Mouse (Mus musculus) heart, postnatal 25 days (tissue): Measurements from ENCODE around the gene Lect2. TPM values are rescaled to one million over a fixed set of nuclear protein-coding genes. Genes with fewer than 3 reads are reported as not detected.

ENCODE experiments used
- DNase-seq: peaks from one replicate; pipeline ENCODE4 v3.0.0; 2022; ENCODE audit warnings: low spot score
- intact Hi-C: fragments of 180-260 bp; cut with DNase I; formaldehyde crosslinking; loops from one replicate; pipeline ENCODE4 v1.15.1; 2025
- total RNA-seq, 2 experiments: library from RNA; stranded (reverse); gene quantifications; 2 replicates each; pipeline ENCODE4 v1.2.3; 2021

Gene Lect2
- total RNA-seq: not detected

DNA sequence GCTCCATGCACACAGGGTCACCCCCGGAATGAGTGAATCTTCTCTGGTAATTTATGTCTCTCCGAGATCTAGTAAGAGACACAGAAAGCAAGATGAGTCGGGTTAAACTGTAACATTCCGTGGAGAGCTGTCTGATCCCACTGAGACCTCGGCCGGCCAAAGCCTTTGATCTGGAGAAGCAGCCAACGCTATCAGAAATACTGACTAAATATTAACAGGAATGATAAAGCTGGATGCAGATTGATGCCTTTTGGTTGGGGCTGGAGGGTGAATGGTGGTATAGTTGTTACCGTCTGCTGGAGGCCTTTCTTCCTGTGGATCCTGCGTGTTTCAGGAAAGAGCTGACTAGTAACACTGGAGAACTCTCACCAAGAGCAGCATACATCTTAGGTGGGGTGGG, at the start of gene Lect2:
TSS of gene Lect2 (minus strand) at position 102 of the 400 bp plus-strand sequence.
- intact Hi-C loops: no loop called here
- DNase-seq: no peak

DNA sequence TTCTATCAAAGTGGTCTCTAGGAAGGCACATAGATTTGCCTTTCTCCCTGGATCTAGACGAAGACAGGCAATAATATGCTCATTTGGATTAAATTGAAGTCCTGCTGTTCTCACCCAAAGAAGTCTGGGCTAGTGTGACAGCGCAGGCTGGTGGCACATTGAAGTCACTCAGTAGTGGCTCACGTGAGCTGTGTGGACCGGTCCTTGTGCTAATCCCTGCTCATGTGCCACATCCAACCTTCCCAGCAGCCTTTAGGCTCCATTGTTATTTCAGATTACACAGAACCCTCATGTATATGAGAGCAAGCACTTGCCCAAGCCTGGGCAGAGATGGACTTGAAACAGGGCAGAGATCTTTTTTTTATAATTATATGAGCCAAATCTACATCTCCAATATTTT, 49.0 kb upstream of the Lect2 start:
- DNase-seq: no peak
- intact Hi-C loops: no loop called here

DNA sequence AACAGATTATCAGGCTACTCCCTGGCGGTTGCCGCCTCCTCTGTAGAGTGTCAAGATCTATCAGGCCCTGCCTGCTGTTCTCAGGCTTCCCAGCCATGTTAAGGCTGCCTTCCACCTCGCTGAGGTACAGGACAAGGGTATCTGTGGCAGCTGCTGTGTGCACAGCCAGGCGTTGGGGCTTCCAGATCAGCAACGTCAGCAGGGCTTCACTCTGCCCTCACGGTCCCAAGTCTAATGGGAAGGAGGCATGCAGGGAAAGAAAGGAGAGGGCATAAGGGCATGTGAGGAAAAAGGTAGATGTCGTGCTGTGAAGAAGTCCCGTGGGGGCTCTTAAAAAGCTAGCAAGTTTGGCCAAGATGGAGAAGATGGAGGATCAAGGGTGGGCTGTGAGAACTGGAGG, 46.9 kb upstream of the Lect2 start:
- intact Hi-C loops: no loop called here
- DNase-seq: no peak

DNA sequence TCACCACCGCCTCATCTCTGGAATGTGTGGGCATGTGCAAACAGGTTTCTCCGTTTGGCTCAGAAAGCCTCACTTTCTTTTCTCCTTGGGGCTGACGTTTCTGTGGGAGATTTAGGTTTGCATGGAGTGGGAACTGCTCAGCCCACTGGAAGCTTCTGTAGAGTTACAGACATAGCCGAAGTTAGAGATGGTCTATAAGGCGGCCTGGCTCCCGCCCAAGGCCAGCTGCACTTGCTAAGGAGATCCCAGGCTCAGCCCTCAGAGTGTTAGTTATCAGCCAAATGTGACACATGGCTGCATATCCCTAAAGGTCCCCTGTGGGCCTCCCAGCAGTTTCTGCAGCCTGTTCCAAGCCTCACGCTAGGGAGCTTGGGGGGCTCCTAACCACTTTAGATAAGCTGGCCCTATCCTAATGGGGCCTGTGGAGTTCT, 45.7 kb upstream of the Lect2 start:
- no peak for DNase-seq
- intact Hi-C loops: no loop called here

DNA sequence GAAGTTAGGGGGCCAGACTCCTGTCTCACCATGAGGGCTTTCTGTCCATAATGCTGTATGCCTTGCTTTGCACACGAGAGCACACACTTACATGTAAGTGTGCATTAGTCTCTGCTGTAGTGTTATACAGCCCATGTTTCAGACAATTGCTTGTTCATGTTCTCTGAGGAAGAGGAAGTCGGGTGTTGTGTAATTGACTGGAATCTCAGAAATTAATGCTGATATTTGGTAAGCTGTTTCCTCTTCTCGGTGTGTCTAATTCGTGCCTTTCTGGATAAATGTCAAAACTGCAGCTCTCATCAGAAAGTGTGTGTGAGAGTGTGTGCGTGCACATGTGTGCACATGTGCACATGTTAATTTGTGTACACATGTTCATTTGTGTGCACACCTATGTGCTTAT, 44.9 kb upstream of the Lect2 start:
- intact Hi-C loops: no loop called here
- no peak for DNase-seq

DNA sequence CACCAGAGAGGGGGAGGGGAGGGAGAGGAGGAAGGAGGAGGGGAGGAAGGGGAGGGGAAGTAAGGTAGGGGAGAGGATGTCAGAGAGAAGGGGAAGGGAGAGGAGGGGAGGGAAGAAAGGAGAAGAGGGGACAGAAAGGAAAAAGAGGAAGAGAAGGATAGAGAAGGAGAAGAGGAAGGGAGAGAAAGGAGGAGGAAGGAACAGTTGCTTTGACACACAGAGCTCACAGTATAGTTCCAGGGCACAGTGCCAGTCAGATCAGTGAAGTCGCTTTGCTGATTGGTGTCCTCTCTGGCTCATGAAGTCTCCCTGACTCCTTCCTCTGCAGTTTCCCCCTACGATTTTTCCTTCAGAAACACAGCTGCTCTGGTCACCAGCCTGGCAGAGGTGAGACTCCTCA, 43.6 kb upstream of the Lect2 start:
- DNase-seq: no peak
- intact Hi-C loops: no loop called here

DNA sequence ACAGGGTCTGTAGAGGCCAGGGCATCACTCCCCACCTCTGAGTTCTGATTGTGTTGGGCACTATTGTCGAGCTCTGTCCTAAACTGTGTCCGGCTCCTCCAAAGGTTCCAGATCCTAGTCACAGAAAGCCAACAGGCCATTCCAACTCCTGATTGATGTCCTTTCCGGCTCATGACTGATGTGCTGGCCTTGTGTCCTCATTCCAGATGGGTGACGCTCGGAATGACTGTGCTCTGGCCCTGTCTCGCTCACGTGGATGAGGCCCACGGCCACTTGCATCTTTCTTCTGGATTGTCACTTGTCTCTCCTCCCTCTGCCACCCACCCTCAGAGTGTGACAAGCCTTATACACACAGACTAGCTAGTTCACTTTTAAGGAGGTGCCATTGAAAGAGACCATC, 42.9 kb upstream of the Lect2 start:
- intact Hi-C loops: no loop called here
- DNase-seq: no peak

DNA sequence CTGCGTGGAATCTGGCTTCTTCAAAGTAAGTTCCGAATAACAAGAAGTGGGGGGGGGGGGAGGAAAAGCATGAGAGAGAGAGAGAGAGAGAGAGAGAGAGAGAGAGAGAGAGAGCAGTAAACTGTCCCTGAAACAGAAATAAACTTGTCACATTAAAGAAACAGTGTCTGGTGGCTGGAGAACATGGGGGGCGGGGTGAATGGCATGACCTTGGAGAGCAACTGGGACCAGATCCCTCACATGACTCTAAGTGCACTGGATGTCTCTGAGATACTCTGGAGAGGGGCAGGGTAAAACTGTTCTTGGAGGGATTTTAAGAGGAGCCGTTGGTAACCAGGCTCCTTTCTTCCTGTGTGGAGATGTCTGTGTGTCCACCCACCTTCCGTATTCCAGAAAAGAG, 41.9 kb upstream of the Lect2 start:
- no peak for DNase-seq
- intact Hi-C loops: no loop called here

DNA sequence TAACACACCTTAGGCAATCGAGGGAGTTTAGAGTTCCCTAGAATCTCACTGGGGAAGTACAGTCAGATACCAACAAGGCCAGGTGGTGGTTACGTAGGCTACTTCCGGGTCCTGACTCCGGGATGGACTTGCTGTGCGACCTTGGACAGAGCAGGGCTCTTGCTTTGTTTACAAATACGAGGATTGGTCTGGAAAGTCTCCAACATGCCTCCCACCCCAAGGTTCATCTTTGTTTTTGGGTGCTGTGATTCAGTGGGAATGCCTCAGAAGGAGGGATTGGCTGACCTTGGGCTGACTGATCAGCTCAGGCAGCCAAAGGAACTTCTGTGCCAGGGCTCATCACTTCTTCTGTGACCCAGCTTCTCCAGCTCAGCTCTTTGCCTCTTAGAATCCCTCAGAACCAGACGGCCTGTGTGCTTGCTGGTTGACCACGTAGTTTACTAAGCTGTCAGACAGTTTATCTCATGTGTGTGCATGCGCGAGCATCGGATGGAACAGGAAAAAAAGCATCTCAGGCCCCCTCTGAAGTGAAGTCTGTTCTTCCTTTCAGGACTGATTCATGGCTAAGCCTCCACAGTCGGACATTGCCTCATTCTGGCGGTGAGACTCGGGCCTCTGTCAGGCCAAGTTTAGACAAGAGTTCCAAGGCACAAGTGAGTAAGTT, 40.3 kb upstream of the Lect2 start:
- intact Hi-C loops: no loop called here
- DNase-seq: peak; percentile 68

DNA sequence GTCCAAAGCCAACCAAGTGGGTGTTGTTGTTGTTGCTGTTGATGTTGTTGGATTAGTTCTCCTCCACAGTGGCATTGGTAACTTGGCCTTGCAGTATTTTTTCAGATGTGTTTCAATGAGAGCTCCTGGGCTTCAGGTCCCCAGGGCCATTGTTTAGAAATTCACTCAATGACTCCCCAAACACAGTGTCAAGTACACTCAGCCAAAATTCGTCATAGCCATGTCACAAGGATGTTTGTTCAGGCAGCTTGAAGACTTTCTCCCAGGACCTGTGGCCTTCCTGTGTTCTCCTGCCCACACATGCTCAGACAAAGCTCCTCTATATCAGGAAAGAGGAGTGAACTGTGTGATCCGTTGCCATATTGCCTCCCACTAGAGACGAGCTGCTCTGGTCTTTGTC, 37.7 kb upstream of the Lect2 start:
- no peak for DNase-seq

DNA sequence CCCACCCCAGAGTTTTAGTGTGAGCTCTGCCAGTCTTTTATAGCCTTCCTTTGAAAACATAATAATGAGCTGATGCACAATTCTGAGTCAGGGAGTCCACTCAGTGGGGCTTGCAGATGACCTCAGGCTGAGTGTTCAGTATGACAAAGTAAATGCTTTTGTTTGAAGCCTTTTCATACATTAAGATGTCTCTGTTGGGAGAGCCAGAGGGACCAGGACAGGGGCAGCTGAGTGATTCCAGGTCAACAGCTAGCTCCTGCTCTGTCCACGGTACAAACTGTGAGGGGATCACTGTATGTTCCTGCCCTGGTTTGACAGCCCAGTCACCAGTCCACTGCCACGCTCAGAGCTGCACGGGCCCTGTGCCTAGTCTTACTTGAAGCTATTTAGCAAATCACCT, 34.4 kb upstream of the Lect2 start:
- intact Hi-C loops: no loop called here
- no peak for DNase-seq

More for the DNA sequence above, 37.7 kb upstream of the Lect2 start:
- intact Hi-C loops: no loop called here

DNA sequence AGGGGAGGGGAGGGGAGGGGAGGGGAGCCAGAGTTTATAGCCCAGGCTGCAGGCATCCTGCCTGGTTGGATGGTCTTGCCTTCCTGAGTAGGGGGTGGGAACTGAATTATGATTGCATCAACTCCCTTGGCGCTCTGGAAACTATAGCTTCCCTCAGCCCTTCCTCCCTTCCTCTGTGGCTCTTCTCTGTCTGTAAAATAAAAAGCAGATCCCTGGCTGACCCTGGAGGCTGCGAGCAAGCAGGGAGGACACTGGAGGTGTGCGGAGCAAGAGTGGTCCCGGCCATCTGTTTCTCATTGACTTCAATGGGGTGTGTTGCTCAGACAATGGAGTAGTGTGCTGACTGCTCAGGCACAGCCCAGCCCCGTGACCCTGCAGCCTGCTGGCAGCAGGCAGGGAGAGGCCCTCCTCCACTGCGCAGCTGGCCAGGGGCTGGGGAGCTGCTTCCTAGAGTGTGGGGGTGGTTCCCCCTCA, 33.7 kb upstream of the Lect2 start:
- intact Hi-C loops: no loop called here
- peak; percentile 63 for DNase-seq

DNA sequence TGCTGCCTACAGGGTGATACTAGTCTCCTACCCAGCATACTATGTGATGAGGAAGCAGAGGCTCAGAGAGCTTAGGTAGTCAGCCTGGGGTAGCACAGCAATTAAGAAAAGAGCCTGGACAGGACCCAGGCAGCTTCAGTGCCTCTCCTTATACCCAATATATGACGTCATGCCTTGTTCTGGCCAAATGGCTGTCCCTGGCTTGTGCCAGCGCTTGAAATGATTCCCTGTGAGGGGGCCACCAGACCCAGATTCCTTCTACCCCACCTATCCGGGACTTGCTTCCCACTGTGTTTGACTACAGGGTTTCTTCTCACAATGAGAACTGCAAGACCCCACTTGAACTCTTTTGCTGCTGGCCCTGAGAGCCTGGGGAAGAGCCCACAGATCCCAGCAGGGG, 33.2 kb upstream of the Lect2 start:
- DNase-seq: no peak
- intact Hi-C loops: no loop called here

DNA sequence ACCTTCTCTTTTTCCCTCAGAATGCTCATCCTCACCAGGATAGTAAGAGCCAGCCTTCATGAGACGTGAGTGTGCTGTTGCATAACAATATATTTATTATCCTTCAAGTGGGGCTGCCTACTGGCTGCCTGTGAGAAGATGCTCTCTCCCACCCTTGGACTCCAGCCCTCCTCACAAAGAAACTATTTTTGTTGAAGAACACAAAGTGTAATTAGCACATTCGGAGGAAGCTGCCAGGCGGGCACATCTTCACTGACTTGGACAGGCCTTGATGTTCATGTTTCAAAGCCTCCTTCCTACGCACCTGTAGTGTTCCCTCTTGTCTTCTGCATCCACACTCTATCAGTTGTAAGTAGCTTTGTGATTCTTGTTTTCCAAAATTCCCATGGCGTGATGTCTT, 32.1 kb upstream of the Lect2 start:
- intact Hi-C loops: no loop called here
- DNase-seq: no peak

DNA sequence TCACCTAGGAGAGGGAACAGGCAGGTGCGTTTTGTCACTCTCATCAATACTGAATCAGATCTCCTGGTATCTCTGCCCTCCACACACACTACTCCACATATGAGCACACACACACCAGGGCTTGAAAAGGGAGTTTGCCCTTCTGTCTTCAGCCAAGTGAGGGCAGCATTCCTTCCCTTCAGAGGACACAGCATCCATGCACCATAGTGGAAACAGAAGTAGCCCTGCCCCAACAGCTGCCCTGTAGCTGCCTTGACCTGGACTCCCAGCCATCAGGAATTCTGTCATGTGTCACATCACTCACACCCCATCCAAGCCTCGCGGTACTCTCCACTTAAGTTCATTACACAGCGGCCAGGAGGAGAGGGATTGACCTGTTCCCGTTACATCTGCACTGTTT, 29.8 kb upstream of the Lect2 start:
- intact Hi-C loops: loop anchor here (2.0 to 5.0 kb wide), 3 partner anchors 34 to 79 kb away; no protein-coding TSS in a partner anchor

DNA sequence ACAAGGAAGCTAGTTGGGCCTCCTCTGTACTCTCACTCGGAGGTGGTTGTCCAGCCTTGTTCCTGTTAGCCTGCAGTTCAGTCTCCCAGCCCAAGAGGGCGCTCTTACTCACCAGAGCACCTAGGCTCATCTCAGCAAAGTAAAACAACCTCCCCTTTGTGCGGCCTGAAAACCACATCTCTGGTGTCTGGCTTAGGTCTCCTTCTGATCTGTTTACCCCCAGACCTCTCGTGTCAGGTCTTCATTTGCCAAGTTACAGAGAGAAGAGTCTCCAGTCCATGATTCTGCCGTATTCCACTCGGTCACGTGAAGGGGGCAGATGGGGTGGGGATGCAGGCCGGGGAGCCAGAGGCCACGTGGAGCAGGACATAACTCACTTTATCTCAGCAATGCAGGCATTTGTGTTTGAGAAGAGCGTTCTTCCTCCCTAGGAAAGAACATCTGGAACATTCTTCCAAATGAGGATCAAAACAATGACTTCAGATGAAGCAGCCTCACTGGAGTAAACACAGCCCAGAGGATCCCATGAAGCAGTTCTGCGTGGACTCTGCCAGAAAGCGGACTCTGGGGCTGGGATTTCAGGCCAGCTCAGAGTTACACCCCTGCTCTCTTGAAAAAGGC, 27.5 kb upstream of the Lect2 start:
- DNase-seq: peak; percentile 65
- intact Hi-C loops: loop anchor here (5.0 kb wide), 2 partner anchors 36 to 81 kb away; no protein-coding TSS in a partner anchor

More for the DNA sequence above, 29.8 kb upstream of the Lect2 start:
- DNase-seq: no peak

DNA sequence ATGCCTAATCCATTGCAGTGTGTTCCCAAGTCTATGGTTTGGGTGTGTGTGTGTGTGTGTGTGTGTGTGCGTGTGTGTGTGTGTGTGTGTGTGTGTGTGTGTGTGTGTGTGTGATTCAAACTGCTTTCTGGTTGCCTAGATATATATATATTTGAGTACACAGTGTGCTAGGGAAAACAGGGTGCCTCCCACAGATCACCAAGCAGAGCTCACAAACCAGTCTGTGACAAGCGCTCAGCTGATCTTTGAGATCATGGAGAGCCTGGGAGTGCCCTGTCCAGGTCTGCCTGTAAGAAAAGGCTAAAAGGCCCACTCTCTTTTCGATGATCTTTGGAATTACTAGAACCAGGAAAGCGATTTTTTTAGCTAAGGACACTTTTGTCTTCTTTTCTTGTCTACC, 26.8 kb upstream of the Lect2 start:
- intact Hi-C loops: loop anchor here (5.0 kb wide), 2 partner anchors 37 to 82 kb away; no protein-coding TSS in a partner anchor
- DNase-seq: no peak

DNA sequence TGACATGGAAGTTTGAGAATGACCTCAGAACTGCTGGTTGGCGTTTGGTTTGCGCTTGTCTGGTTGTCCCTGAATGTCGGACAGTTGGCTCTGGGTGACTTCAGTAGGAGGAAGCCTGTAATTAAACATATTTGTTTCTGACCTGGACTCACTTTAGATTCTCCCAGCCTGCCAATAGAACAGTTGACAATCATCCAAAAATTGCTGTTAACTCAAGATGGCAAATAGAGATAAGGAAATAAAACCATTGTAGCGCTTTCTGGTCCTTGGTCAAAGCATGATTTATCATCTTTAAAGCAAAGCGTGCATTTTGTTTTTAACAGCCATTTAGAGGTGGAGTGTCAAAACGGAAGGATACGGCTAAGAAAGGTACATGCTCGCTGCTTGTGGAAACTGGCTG, 23.3 kb upstream of the Lect2 start:
- intact Hi-C loops: no loop called here

DNA sequence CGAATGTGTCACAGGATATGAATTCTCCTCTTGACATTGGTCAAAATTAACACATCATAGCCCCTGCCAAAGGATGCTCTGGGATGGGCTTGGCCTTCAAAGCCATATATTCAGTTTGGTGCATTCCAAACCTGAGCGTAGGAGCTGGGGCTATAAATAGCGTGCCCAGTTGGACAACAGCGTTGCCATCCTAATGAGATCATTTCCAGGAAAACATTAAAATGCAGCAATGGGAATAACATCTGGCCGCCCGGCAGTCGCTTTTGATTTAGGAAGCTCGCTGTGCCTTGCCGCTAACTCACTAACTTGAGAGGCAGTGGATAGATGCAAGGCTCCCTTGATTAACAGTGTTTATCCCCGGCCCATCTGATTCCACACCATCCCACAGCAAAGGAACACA, 18.0 kb upstream of the Lect2 start:
- intact Hi-C loops: no loop called here

More for the DNA sequence above, 23.3 kb upstream of the Lect2 start:
- no peak for DNase-seq

DNA sequence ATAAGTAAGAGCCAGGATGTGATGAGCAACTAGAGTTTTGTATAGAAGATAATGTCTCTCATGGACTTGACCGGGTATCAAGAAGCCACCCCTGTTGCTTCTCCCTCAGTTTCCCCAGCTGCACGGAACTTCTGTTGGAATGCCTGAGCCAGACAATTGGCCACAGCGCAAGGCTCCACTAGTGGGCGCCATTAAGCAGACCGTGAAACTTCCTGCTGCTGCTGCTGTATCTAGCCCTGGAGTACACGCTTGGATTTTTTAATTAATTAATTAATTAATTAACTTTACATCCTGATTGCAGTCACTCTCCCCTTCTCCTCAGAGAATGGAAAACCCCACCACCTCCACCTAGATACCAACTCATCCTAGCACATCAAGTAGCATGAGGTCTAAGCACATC, 14.8 kb upstream of the Lect2 start:
- DNase-seq: no peak

More for the DNA sequence above, 18.0 kb upstream of the Lect2 start:
- no peak for DNase-seq

DNA sequence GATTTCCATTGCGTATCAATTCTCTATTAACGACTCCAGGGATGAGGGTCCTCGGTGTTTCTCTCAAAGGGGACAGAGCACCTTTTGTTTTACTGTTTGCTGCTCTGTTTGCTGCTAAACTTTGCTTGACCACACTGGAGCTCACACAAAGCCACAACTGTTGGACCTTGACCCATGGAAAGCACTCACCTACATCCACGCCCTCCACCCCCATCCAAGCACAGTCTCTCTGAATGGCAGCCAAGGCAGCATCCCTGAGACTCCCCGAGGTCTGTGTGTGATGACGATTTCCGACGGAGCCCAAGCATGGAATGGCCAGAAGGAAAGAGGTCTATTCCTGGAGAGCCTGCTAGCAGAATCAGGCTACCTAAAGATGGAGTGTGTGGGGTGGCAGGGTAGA, 12.8 kb upstream of the Lect2 start:
- intact Hi-C loops: no loop called here
- DNase-seq: no peak

More for the DNA sequence above, 14.8 kb upstream of the Lect2 start:
- intact Hi-C loops: no loop called here
